Mouse (Mus musculus) naive thymus-derived CD4-positive, alpha-beta T cell, adult 2 months (primary cell): ENCODE data around the gene Cd164.
A peak's percentile ranks its signal among the peaks of the same experiment; 100 is the strongest.

ENCODE experiments used
- DNase-seq: peaks from one replicate; pipeline ENCODE4 v3.0.0-alpha.2; 2011; ENCODE audit warnings: low read depth

Gene Cd164

GRCm38 (mm10) chr10:41518981-41519618 lies at the start of gene Cd164:
Gene Cd164 (plus strand): TSS chr10:41519414.
- peak; percentile 97 for DNase-seq

- DNase-seq = peak; percentile 29
Observed at GRCm38 (mm10) chr10:41470693-41471092, 48.5 kb upstream of the Cd164 start.

DNA sequence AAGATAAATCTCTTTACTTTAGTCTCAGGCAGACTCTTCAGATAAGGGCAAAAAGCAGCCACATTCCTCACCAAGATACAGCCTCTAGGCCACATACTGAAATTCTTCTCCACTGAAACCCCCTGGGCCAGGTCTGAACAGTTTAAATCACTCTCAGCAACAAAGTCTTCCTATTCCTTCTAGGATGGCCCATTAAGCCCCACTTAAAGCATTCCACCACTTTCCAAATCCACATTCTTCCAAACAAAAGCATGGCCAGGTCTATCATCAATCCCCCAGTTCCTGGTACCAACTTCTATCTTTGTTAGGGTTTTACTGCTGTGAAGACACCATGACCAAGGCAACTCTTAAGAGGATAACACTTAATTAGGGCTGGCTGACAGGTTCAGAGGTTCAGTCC lies 46.7 kb upstream of the Cd164 start:
- DNase-seq = no peak

- DNase-seq = peak; percentile 68
Observed at GRCm38 (mm10) chr10:41472962-41473481, 46.2 kb upstream of the Cd164 start.

- DNase-seq = peak; percentile 74
Observed at GRCm38 (mm10) chr10:41473782-41474468, 45.3 kb upstream of the Cd164 start.

- peak; percentile 23 for DNase-seq
Observed at GRCm38 (mm10) chr10:41474981-41475391, 44.2 kb upstream of the Cd164 start.

DNA sequence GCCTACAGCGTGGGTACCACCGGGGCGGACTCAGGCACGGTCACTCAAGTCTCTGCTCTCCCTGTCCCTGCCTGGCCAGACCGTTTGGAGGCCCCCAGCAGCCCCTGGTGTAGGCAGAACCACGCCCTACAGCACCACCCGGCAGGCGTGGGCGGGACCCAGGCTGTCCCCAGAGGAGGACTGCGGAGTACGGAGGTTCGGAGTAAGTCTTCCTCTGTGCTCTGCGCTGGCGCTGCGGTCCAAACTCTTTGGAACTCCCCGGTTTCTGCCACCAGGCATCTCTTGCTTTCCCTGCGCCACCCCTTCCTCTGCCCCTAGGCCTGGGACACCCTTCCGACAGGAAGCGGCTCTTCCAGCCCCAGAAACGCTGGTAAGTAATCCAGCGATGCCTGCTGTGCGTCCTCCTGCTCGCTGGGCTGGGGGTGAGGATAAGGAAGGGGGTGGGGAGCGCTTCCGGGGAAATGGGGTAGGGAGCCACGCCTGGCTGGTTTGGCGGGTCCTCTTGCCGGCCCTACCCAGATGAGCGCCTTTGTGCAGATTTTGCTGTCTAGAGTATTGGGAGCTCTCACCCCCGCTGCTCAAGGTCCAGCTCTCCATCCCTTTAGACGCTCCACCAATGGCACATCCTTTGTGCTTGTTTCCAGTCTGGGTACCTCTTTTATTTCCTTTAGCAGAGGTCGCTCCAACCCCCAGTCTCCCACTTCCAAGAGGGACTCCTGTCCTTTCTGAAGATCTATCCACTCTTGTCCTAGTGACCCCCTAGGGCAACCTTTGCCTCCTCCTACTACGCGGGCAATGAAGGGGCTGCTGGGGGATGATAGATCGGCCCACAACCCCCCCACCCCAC lies 42.8 kb upstream of the Cd164 start, which contains the start of gene Mical1:
Mical1 (plus strand) TSS at position 144 of the 847 bp plus-strand sequence.
- peak; percentile 75 for DNase-seq

GRCm38 (mm10) chr10:41477018-41477277 lies 42.3 kb upstream of the Cd164 start:
- DNase-seq = no peak

- DNase-seq = peak; percentile 68
Observed at GRCm38 (mm10) chr10:41477278-41478181, 41.7 kb upstream of the Cd164 start.

DNA sequence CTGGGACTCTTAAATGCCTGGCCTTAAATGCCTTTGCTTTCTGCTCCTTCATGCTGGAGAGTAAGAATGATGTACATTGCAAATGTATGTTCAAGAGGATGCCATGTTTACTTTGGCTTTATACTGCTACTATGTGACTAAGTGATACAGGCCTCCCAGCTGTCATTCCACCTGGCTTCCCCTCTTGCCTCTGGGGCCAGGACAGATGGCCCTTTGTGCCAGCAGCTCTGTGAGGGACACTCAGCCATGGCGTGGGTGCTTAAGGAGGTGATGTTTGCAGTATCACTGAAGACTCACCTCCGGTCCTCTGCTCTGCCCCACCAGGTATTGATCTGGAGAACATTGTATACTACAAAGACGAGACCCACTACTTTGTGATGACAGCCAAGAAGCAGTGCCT lies 39.3 kb upstream of the Cd164 start:
- no peak for DNase-seq

GRCm38 (mm10) chr10:41480938-41481880 lies 38.0 kb upstream of the Cd164 start:
- DNase-seq = no peak

- DNase-seq = no peak
Observed at GRCm38 (mm10) chr10:41482446-41482845, 36.8 kb upstream of the Cd164 start.

DNA sequence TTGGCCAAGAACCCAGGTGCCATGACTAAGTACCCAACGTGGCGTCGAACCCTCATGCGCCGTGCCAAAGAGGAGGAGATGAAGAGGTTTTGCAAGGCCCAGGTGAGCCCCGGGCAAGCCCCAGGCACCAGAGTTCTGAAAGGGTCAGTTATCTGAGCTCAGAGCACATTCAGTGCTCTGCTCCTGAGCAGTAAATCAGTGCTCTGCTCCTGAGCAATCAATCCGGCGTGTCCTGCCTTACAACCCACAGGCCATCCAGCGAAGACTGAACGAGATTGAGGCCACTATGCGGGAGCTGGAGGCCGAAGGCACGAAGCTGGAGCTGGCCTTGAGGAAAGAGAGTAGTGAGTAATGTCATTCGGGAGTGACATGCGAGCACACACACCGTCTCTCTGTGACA lies 33.4 kb upstream of the Cd164 start:
- no peak for DNase-seq

GRCm38 (mm10) chr10:41486506-41487170 lies 32.6 kb upstream of the Cd164 start:
- no peak for DNase-seq

DNA sequence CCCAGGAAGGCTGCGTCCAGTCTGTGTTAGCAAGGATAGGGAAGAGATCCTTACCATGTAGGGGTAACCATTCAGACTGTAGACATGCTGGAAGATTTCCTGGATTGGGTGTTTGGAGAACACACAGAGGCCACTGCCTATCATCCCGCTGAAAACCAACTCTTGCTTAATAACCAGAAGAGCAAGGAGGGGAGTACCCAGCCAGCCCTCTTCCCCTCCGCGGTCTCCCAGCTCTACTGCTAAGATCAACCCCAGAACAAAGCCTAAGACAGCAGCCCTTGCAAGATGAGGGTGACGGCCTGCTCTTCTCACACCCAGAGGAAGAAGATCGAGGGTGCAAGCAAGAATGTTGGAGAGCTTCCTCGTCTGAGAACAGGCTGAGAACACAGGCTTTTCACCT lies 30.3 kb upstream of the Cd164 start:
- DNase-seq = no peak

DNA sequence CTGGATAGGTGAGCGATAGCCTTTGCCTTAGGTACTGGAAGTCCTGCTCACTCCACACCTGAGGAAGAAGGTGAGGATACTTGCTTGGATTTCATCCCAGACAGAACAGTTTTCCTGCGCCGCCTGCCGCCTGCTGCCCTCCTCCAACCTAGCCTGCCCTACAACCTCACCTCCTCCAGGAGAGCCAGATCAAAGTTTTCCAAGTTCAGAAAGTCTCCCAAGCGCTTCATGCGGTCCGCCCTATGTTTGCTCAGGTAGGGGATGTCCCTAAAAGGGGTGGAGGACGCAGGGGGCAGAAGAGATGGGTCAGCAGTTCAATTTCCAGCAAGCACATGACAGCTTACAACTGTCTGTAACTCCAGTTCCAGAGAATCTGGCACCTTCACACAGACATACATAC lies 29.9 kb upstream of the Cd164 start:
- no peak for DNase-seq

DNA sequence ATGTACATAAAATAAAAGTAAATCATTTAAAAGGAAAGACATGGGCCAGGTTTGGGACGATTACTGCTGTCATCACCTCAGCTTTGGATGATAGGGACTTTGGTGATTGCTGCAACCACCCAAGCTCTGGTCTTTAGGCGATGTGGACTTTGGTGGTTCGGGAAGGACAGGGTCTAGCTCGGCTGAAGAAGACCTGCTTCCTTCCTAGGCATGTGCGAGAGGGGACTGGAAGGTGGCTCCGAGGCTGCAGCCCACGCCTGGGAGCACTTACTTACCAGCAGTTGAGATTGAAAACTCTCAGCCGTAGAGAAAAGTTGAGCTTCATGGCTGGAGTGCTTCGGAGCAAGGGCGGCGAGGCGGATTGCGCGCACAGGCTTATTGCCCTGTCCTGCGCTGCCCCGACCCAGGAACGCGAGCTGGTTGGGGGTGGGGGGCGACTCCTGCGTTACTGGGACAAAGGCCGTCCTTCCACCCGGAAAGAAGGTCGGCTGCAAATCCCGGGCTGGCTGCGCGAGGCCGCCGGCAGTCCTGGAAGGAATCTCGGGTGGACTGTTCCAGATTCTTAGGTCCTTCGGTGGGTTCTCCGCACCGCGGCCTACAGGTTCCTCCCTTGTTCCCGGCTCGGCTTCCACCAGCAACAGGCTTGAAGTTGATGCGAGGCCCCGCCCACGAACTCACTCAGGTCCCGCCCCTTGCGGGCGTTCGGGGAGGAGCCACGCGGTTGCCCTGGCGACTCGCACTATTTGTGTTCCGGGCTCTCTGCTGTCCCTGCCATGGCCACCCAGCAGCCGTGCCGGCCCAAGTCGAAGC lies 29.3 kb upstream of the Cd164 start, which contains the start of the genes Smpd2 and Ppil6:
Smpd2 (minus strand) TSS at position 662 of the 810 bp plus-strand sequence.
Ppil6 (plus strand) TSS at position 732 of the 810 bp plus-strand sequence.
- DNase-seq = peak; percentile 95

GRCm38 (mm10) chr10:41490518-41490873 lies 28.7 kb upstream of the Cd164 start:
- DNase-seq = no peak

DNA sequence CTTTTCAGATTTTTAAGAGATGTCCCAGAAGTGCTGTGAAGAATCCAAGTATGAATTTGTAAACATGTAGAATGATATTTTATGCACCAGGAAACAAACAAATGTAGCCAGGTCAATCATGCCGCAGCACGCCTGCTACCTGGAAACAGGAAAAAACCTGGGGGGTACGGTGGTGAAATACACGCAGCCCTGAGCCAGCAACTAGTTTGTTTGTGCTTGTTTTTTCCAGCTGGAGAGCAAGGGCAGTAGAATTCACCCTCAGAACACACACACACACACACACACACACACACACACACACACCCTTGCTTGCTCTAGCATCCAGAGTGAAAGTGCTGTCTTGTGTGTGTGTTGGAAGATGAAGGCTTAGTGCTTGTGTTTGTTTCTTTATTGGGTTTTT lies 28.1 kb upstream of the Cd164 start:
- peak; percentile 61 for DNase-seq
